Mouse (Mus musculus) cerebellum, postnatal 25 days (tissue): Measurements from ENCODE around the gene Bmp2.

Experiments
- DNase-seq, 2 experiments: peaks; one replicate each; pipeline ENCODE4 v3.0.0; 2021; ENCODE audit warnings: mixed read lengths in 2 of 2

Bmp2 gene

DNA sequence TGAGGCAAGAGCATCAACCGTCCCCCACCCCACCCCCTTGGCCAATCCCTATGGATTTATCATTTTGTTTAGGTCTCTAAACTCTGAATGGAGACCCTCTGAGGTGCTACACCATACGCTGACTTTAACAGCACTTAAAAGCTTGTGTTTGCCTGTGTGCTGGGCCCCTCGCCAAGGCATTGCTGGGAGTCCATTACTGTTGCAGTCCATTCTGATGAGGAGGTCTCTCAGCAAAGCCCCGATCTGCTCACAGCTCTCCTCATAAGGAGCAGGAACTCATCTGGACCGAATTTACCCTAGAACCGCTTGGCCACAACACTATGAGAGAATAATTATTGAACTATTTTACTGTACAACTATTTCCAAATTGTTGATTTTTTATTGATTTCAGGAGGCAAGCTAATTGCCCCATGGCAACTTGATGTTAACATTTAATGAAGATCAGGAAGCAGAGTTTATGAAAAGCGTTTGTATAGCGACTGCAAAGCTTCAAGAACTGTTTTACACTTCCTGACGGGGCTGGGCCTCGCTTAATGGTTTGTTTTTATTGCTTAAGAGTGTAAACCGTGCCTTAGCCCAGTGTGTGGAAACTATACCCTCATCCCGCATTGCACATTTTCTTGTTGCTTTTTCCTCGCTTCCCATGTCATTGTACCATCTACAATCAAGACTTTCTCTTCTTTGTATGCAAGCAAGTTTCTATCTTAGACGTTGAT is 14.2 kb downstream of the Bmp2 start:
- DNase-seq = peak in 1 of 2 experiments; percentile 6

DNA sequence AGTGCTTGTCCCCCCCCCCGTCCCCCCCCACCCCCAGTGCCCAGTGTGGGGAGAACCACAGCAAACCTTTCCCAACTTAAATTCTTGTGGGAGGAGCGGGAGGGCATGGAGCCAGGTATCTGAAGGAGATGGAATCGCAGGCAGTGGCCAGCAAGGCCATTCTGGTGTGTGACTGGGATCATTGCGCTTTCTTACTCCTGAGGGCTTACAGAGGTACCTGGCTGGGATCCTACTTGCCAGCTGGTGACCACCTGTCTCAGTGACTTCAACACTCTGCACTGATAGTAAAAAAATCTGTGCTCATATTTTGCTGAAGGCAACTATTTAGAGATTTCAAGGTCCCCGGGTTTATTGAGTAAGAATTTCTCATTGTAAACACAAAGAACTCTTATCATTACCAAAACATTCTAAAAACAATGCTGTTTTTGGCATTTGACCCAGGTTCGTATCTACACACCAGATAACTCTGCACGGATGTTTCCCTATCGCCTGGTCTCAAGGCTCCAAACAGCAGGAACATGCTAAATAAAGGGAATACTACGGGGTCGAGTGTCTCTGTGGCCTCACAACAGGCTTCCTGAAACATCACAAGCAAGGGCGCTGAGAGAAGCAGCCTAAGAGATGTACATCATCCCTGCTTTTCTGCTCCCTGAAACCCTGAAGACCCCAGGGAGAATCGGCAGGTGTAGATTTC is 39.8 kb downstream of the Bmp2 start:
- DNase-seq = peak; percentile 48 to 69
